Mouse (Mus musculus) ES-Bruce4 (cell line): ENCODE results near the gene Tmem108.

Source experiments
- CTCF ChIP-seq: IDR thresholded peaks from one replicate; pipeline ENCODE4 v1.8.1; 2011; ENCODE audit warnings: low read depth, low read length
- EP300 ChIP-seq: IDR thresholded peaks from 2 replicates; pipeline ENCODE4 v1.6.1; 2011; ENCODE audit warnings: low read depth, low read length; ENCODE audit not compliant: insufficient read depth

GRCm38 (mm10) chr9:103443121-103443823 lies 318.4 kb downstream of the Tmem108 start:
- TF ChIP-seq CTCF (no peak), EP300 (no peak)
